Mouse (Mus musculus): ENCODE results near the gene Gm10681. TPM values are rescaled to one million over a fixed set of nuclear protein-coding genes. Genes with fewer than 3 reads are reported as not detected.
"Not testable (repeated sequence)": the region's sequence is repeated elsewhere in the genome, so short reads cannot be mapped to it uniquely, and the experiment has no call there.

Gene Gm10681
- polyA plus RNA-seq, 1 experiment from 2014 or later: not detected

DNA sequence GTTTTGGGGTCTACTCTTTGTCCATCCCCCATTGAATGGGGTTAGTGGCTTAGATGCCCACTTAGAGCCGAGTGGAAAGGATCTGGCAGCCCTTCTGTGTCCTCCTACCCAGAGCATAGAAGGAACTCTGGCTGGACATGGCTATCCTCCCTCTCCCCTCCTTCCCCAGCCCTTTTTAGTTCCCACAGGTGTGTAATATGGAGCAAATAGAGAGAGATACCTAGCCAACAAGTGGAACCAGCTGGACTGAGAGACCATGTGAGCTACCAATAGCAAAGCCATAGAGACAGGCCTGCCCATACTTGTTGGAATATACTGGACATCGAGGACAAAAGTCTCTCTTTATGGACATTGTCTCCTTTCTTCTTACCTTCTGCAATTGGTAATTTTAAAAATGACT, 20.9 kb downstream of the Gm10681 start:
- not testable (repeated sequence) for H3K9me3 ChIP-seq; ATAC-seq (ENCODE audit: low FRiP score, low read depth); H3K36me3 ChIP-seq; H3K27me3 ChIP-seq; H3K4me1 ChIP-seq; H3K4me3 ChIP-seq; H3K27ac ChIP-seq (replicated peaks); H3K4me2 ChIP-seq (replicated peaks); H3K9ac ChIP-seq (replicated peaks)
- WGBS: 86% methylated on average over 2 of the region's 2 CpGs

DNA sequence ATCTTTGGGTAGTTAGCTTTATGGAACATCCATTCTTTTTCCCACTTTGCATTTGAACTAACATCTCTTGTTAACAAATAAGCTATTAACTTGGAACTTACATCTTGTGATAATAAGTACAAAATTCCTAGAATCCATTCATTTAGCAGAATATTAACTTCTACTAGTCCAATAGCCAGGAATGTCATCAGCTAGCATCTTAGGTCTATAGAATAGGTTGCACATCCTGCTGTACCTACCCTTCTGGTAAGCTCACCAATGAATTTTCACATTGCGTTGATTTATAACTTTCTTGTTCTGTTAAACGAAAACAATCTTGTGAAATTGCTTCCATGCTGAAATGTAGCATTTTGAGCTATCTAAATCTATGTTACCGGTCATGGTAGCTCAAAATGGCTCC, 23.7 kb downstream of the Gm10681 start:
- not testable (repeated sequence) for ATAC-seq (ENCODE audit: low FRiP score, low read depth)
- no CpG with 5 or more reads among the region's 3 CpGs for WGBS

DNA sequence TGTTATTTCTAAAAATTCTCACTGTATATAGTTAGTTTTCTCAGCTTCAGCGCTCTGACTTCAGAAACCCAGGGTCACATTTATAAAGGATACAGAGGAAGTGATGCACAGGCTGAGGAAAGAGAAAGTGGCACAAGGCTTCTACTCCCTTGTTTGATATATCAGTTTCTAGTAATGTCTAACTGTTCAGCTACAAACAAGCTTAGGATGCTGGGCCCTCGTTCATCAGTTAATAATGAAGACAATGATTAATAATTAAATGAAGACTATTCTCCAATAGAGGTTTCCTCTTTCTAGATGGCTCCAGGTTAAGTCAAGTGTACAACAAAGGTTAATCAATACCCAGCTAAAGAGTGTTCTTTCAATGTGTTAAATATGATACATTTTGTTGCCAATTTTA, 24.8 kb downstream of the Gm10681 start:
- not testable (repeated sequence) for H3K36me3 ChIP-seq; H3K27me3 ChIP-seq; H3K4me1 ChIP-seq; H3K9me3 ChIP-seq; H3K4me3 ChIP-seq; H3K9ac ChIP-seq (replicated peaks); H3K4me2 ChIP-seq (replicated peaks); H3K27ac ChIP-seq (replicated peaks); ATAC-seq (ENCODE audit: low FRiP score, low read depth)
- WGBS: no CpG with 5 or more reads among the region's 2 CpGs

More for the DNA sequence above, 23.7 kb downstream of the Gm10681 start:
- H3K4me2 ChIP-seq (replicated peaks); H3K4me3 ChIP-seq; H3K4me1 ChIP-seq; H3K9ac ChIP-seq (replicated peaks); H3K36me3 ChIP-seq; H3K27ac ChIP-seq (replicated peaks); H3K9me3 ChIP-seq; H3K27me3 ChIP-seq: not testable (repeated sequence)

DNA sequence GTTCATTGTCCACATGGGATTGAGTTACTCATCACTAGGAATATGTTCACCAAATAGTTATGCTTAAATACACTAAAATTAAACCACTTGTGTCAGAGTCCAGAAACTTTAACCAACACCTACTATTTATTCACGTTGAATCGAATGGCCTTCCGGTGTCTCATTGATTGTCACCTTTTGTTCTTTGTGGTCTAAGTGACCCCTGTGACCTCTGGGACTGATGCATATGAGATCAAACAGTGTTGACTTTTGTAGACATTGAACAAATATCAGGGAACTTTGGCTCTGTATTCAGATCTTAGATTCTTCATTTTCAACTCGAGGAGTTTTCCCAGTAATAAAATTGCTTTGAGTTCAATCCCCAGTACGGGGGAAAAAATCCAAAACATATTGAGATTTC, 27.9 kb downstream of the Gm10681 start:
- not testable (repeated sequence) for H3K4me1 ChIP-seq; H3K4me2 ChIP-seq (replicated peaks); H3K27ac ChIP-seq (replicated peaks); H3K4me3 ChIP-seq; H3K9ac ChIP-seq (replicated peaks); H3K36me3 ChIP-seq; H3K27me3 ChIP-seq; H3K9me3 ChIP-seq; ATAC-seq (ENCODE audit: low FRiP score, low read depth)
- no CpG with 5 or more reads among the region's 5 CpGs for WGBS

DNA sequence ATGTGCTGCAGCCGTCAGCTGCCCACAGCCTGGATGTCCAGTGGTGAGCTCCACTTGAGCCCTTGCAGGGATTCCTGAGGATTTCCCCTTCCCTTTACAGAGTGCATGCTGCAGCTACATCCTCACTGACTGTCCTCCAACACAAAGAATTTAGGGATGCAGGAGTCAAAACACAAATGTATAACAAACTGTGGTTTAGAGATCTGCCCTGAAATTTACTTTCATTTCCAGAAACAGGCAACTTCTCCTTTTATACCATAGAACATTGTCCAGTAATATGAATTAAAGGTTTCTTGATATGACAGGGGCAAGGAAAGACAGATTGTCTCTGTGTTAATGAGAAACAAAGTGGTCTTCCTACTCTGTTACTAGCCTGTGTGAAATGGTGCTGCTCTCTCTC, 37.8 kb downstream of the Gm10681 start:
- ATAC-seq (ENCODE audit: low FRiP score, low read depth); H3K4me3 ChIP-seq; H3K9ac ChIP-seq (replicated peaks); H3K36me3 ChIP-seq; H3K27ac ChIP-seq (replicated peaks); H3K4me2 ChIP-seq (replicated peaks); H3K4me1 ChIP-seq; H3K9me3 ChIP-seq; H3K27me3 ChIP-seq: not testable (repeated sequence)
- no CpG with 5 or more reads among the region's 1 CpGs for WGBS

DNA sequence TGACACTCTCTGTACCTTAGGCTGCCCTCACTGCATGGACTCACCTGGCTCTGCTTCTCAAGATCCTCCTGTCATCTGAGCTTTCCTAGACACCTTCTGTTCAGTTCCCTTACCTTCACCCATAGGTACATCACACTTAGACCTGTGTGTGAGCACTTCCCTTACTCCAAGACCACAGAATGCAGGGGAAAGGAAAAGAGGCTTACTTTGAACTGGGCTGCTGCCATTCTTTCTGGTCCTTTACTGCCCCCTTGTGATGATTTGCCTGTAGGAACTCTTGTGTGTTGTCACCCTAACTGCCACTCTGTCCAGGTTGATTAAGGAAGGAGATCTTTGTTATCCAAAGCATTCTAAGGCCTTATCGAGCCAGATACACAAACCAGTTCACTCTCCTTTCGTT, 38.4 kb downstream of the Gm10681 start:
- H3K27ac ChIP-seq (replicated peaks); H3K9ac ChIP-seq (replicated peaks); H3K36me3 ChIP-seq; H3K4me1 ChIP-seq; H3K4me3 ChIP-seq; H3K27me3 ChIP-seq; H3K9me3 ChIP-seq; H3K4me2 ChIP-seq (replicated peaks): not testable (repeated sequence)
- 0 out of 2 replicates have a peak, but pooled peaks have one; percentile 34 for ATAC-seq (ENCODE audit: low FRiP score, low read depth)
- no CpG with 5 or more reads among the region's 2 CpGs for WGBS

DNA sequence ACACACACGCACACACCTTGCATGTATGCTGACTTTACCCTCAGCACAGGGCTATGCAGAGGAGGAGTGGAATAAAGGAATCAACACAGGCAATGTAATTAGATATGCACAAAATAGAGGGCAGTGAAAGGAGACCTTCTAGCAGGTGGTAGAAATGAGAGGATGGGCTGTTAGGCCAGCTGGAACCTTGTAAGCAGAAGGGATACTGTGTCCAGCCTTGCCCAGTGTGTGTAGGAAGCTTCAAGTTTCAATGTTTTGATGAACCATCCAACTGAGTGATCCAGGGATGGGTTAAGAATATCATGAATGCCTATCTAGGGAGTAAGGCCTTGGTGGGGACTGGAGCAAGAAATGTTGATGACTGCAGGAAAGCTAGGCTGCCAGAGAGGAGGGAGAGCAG, 40.1 kb downstream of the Gm10681 start:
- H3K9me3 ChIP-seq; H3K4me2 ChIP-seq (replicated peaks); H3K4me1 ChIP-seq; H3K27me3 ChIP-seq; H3K4me3 ChIP-seq; H3K9ac ChIP-seq (replicated peaks); H3K36me3 ChIP-seq; H3K27ac ChIP-seq (replicated peaks); ATAC-seq (ENCODE audit: low FRiP score, low read depth): not testable (repeated sequence)
- no CpG with 5 or more reads among the region's 1 CpGs for WGBS

DNA sequence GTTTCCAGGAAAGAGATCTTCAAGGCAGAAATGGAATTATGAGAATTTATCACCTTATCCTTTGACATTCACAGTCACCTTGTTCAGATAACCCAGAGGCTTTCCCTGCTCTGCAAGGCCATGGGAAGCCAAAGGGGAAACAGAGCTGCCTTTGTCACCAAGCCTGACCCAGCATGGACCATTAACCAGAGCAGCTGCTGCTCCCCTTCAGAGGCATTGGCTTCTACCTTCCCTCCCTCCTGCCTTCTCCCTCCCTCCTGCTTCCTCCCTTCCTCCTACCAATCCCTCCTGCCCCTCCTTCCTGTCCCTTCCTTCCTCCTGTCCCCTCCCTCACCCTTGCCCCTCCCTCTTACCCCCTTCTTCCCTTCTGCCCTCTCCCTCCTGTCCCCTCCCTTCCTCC, 41.0 kb downstream of the Gm10681 start:
- H3K36me3 ChIP-seq; H3K27ac ChIP-seq (replicated peaks); H3K4me3 ChIP-seq; H3K27me3 ChIP-seq; H3K4me2 ChIP-seq (replicated peaks); H3K4me1 ChIP-seq; H3K9ac ChIP-seq (replicated peaks); H3K9me3 ChIP-seq; ATAC-seq (ENCODE audit: low FRiP score, low read depth): not testable (repeated sequence)

DNA sequence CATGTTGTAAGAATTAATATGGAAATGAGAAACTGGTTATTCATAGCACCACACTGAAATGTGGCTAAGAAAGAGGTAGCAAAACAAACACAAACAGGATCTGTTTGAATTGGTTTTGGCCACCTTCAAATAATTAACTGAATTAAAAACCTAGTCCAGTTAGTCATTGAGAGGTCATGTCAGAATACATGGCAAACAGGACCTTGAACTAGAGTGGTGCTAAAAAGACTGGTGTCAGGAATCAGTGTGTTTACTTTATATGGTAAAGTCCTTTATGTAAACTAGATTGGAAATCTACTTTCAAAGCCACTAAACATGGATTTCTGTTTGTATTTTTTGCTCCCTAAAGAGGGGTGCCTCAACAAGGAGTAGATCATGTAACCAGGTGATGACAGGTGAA, 63.6 kb downstream of the Gm10681 start:
- H3K9me3 ChIP-seq; ATAC-seq (ENCODE audit: low FRiP score, low read depth); H3K4me2 ChIP-seq (replicated peaks); H3K27me3 ChIP-seq; H3K9ac ChIP-seq (replicated peaks); H3K36me3 ChIP-seq; H3K4me1 ChIP-seq; H3K4me3 ChIP-seq; H3K27ac ChIP-seq (replicated peaks): not testable (repeated sequence)

DNA sequence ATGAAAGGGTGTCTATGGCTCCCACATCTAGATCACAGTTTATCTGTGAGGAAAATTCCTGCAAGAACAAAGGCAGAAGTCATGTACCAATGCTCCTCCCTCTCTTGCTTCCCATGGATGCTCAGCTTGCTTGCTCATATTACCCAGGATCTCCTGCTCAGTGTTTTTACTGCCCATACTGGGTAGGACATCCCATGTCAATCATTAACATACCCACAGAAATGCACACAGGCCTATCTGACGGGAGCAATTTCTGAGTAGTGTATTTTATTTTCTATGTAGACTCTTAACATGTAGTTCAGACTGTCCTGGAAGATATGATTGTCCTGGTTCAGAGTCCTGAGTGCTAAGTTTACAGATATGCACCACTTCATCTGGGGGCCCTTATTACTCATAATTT, 64.1 kb downstream of the Gm10681 start:
- H3K27me3 ChIP-seq; H3K4me3 ChIP-seq; H3K4me1 ChIP-seq; H3K9me3 ChIP-seq; H3K27ac ChIP-seq (replicated peaks); H3K36me3 ChIP-seq; ATAC-seq (ENCODE audit: low FRiP score, low read depth); H3K4me2 ChIP-seq (replicated peaks); H3K9ac ChIP-seq (replicated peaks): not testable (repeated sequence)
- WGBS: no CpG with 5 or more reads among the region's 1 CpGs

DNA sequence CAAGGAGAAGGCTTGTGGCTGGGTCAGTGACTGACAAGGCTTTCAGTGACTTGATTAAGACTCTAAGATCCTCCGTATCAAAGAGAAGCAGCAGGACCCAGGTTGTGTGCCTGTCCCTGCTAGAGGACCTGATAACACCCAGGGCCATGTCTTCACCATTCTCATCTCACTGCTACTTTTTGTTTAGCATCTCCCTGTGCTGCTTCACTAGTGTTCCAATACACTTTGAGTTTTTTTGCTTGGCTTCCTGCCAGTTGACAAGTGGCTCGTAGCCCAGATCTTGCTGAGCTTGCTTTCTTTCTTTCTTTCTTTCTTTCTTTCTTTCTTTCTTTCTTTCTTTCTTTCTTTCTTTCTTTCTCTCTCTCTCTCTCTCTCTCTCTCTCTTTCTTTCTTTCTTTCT, 65.8 kb downstream of the Gm10681 start:
- H3K36me3 ChIP-seq; H3K9ac ChIP-seq (replicated peaks); H3K27me3 ChIP-seq; H3K4me3 ChIP-seq; H3K27ac ChIP-seq (replicated peaks); H3K4me1 ChIP-seq; H3K4me2 ChIP-seq (replicated peaks); ATAC-seq (ENCODE audit: low FRiP score, low read depth); H3K9me3 ChIP-seq: not testable (repeated sequence)
- 71% methylated on average over 1 of the region's 2 CpGs for WGBS

DNA sequence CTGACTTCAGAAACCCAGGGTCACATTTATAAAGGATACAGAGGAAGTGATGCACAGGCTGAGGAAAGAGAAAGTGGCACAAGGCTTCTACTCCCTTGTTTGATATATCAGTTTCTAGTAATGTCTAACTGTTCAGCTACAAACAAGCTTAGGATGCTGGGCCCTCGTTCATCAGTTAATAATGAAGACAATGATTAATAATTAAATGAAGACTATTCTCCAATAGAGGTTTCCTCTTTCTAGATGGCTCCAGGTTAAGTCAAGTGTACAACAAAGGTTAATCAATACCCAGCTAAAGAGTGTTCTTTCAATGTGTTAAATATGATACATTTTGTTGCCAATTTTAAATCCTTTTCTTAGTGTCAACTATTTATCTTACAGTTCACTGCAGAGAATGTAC, 78.2 kb downstream of the Gm10681 start, which contains the start of gene Hsd3b4:
Hsd3b4 (minus strand) TSS at position 101 of the 400 bp plus-strand sequence.
- not testable (repeated sequence) for H3K4me2 ChIP-seq (replicated peaks); H3K9me3 ChIP-seq; H3K4me1 ChIP-seq; ATAC-seq (ENCODE audit: low FRiP score, low read depth); H3K27me3 ChIP-seq; H3K27ac ChIP-seq (replicated peaks); H3K9ac ChIP-seq (replicated peaks); H3K4me3 ChIP-seq; H3K36me3 ChIP-seq
- WGBS: no CpG with 5 or more reads among the region's 1 CpGs

DNA sequence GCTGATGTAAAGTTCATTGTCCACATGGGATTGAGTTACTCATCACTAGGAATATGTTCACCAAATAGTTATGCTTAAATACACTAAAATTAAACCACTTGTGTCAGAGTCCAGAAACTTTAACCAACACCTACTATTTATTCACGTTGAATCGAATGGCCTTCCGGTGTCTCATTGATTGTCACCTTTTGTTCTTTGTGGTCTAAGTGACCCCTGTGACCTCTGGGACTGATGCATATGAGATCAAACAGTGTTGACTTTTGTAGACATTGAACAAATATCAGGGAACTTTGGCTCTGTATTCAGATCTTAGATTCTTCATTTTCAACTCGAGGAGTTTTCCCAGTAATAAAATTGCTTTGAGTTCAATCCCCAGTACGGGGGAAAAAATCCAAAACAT, 81.4 kb downstream of the Gm10681 start:
- not testable (repeated sequence) for H3K27me3 ChIP-seq; H3K36me3 ChIP-seq; H3K9ac ChIP-seq (replicated peaks); H3K27ac ChIP-seq (replicated peaks); H3K9me3 ChIP-seq; H3K4me2 ChIP-seq (replicated peaks); ATAC-seq (ENCODE audit: low FRiP score, low read depth); H3K4me3 ChIP-seq; H3K4me1 ChIP-seq
- WGBS: no CpG with 5 or more reads among the region's 5 CpGs

Data from midbrain, embryonic 12.5 days (tissue).